Mouse (Mus musculus) thymus, postnatal 25 days (tissue): ENCODE data around the gene Frmd4a.

Experiments
- DNase-seq: peaks from one replicate; pipeline ENCODE4 v3.0.0; 2022

Gene Frmd4a

GRCm38 (mm10) chr2:4455097-4456025 is 437.8 kb downstream of the Frmd4a start:
- DNase-seq: no peak

GRCm38 (mm10) chr2:4460897-4461296 is 443.4 kb downstream of the Frmd4a start:
- no peak for DNase-seq

- no peak for DNase-seq
Observed at GRCm38 (mm10) chr2:4461514-4461913, 444.0 kb downstream of the Frmd4a start.

- DNase-seq: no peak
Observed at GRCm38 (mm10) chr2:4462480-4462879, 445.0 kb downstream of the Frmd4a start.

GRCm38 (mm10) chr2:4466084-4466483 is 448.6 kb downstream of the Frmd4a start:
- DNase-seq: no peak

GRCm38 (mm10) chr2:4467314-4467713 is 449.8 kb downstream of the Frmd4a start:
- DNase-seq: no peak

GRCm38 (mm10) chr2:4472760-4473480 is 455.4 kb downstream of the Frmd4a start:
- no peak for DNase-seq

- DNase-seq: no peak
Observed at GRCm38 (mm10) chr2:4473866-4474538, 456.5 kb downstream of the Frmd4a start.

GRCm38 (mm10) chr2:4474539-4474937 is 457.0 kb downstream of the Frmd4a start:
- no peak for DNase-seq

- DNase-seq: no peak
Observed at GRCm38 (mm10) chr2:4475991-4476390, 458.5 kb downstream of the Frmd4a start.

- no peak for DNase-seq
Observed at GRCm38 (mm10) chr2:4476608-4477007, 459.1 kb downstream of the Frmd4a start.

GRCm38 (mm10) chr2:4477311-4477710 is 459.8 kb downstream of the Frmd4a start:
- DNase-seq: no peak

- DNase-seq: no peak
Observed at GRCm38 (mm10) chr2:4480180-4480579, 462.7 kb downstream of the Frmd4a start.

- no peak for DNase-seq
Observed at GRCm38 (mm10) chr2:4481154-4481553, 463.6 kb downstream of the Frmd4a start.

GRCm38 (mm10) chr2:4486185-4486584 is 468.7 kb downstream of the Frmd4a start:
- no peak for DNase-seq

GRCm38 (mm10) chr2:4487280-4487679 is 469.8 kb downstream of the Frmd4a start:
- no peak for DNase-seq

GRCm38 (mm10) chr2:4490845-4491244 is 473.3 kb downstream of the Frmd4a start:
- no peak for DNase-seq

GRCm38 (mm10) chr2:4492485-4493481 is 475.3 kb downstream of the Frmd4a start:
- peak; percentile 56 for DNase-seq

GRCm38 (mm10) chr2:4494478-4494877 is 477.0 kb downstream of the Frmd4a start:
- DNase-seq: no peak

GRCm38 (mm10) chr2:4499257-4499656 is 481.7 kb downstream of the Frmd4a start:
- peak; percentile 66 for DNase-seq

- no peak for DNase-seq
Observed at GRCm38 (mm10) chr2:4499916-4500315, 482.4 kb downstream of the Frmd4a start.
